Mouse (Mus musculus): ENCODE results near the gene Olfr1222. TPM values are rescaled to one million over a fixed set of nuclear protein-coding genes. Genes with fewer than 3 reads are reported as not detected.
"Not testable (repeated sequence)": the region's sequence is repeated elsewhere in the genome, so short reads cannot be mapped to it uniquely, and the experiment has no call there.

The Olfr1222 gene
- not detected in 2 replicates for polyA plus RNA-seq (2015; fragmentation: Nextera tagmentation; extraction: Ambion mirVana)

- DNase-seq (ENCODE audit: low spot score): no peak
- no peaks in the 10 kb centered on the region for H3K4me1 ChIP-seq (replicated peaks; ENCODE audit: control insufficient read depth, insufficient read depth)
- H3K4me3 ChIP-seq (ENCODE audit: low read depth, low read length): no peak within 1 kb of the TSS
- TF ChIP-seq EP300 (optimal IDR thresholded peaks at IDR 0.05): no peak
- TF ChIP-seq CTCF (IDR thresholded peaks at IDR 0.05; ENCODE audit: low read depth): no peak
- no peak within 1 kb of the TSS for H3K4me2 ChIP-seq (replicated peaks; ENCODE audit: low read depth)
- no peaks in the 10 kb centered on the region for H3K9me3 ChIP-seq (ENCODE audit: control insufficient read depth, low read length)
- no peak for ATAC-seq (ENCODE audit: low FRiP score, low TSS enrichment)
- H3K9ac ChIP-seq (ENCODE audit: low read length): no peak within 1 kb of the TSS
- 60% methylated on average over 3 of the region's 3 CpGs for WGBS
- H3K27me3 ChIP-seq (ENCODE audit: control insufficient read depth, insufficient read depth, low read length): no peaks in the 10 kb centered on the region
- no peaks in the 10 kb centered on the region for H3K36me3 ChIP-seq (ENCODE audit: control insufficient read depth, insufficient read depth, low read length)
- H3K27ac ChIP-seq (replicated peaks): no peak within 1 kb of the TSS
Observed at GRCm38 (mm10) chr2:89132954-89133353, at the start of gene Olfr1222. Gene Olfr1222 (minus strand): TSS chr2:89133054.

GRCm38 (mm10) chr2:89174569-89174968 lies 41.7 kb upstream of the Olfr1222 start, which contains the start of gene Olfr1225:
Gene Olfr1225 (minus strand): TSS chr2:89174669.
- Histone ChIP-seq H3K4me3 (ENCODE audit: low read depth, low read length) (no peak within 1 kb of the TSS), H3K4me2 (replicated peaks; ENCODE audit: low read depth) (no peak within 1 kb of the TSS), H3K4me1 (replicated peaks; ENCODE audit: control insufficient read depth, insufficient read depth) (no peaks in the 10 kb centered on the region), H3K27ac (replicated peaks) (no peak within 1 kb of the TSS), H3K27me3 (ENCODE audit: control insufficient read depth, insufficient read depth, low read length) (no peaks in the 10 kb centered on the region), H3K9me3 (ENCODE audit: control insufficient read depth, low read length) (no peaks in the 10 kb centered on the region), H3K36me3 (ENCODE audit: control insufficient read depth, insufficient read depth, low read length) (no peaks in the 10 kb centered on the region), H3K9ac (ENCODE audit: low read length) (no peak within 1 kb of the TSS)
- no peak for TF ChIP-seq CTCF (IDR thresholded peaks at IDR 0.05; ENCODE audit: low read depth)
- no peak for TF ChIP-seq EP300 (optimal IDR thresholded peaks at IDR 0.05)
- 88% methylated on average over 1 of the region's 1 CpGs for WGBS
- ATAC-seq (ENCODE audit: low FRiP score, low TSS enrichment) (no peak), DNase-seq (ENCODE audit: low spot score) (no peak)

- DNase-seq (ENCODE audit: low spot score); H3K9me3 ChIP-seq (ENCODE audit: control insufficient read depth, low read length); H3K27ac ChIP-seq (replicated peaks); H3K27me3 ChIP-seq (ENCODE audit: control insufficient read depth, insufficient read depth, low read length); ATAC-seq (ENCODE audit: low FRiP score, low TSS enrichment); H3K4me1 ChIP-seq (replicated peaks; ENCODE audit: control insufficient read depth, insufficient read depth); H3K4me2 ChIP-seq (replicated peaks; ENCODE audit: low read depth); H3K9ac ChIP-seq (ENCODE audit: low read length); H3K4me3 ChIP-seq (ENCODE audit: low read depth, low read length); H3K36me3 ChIP-seq (ENCODE audit: control insufficient read depth, insufficient read depth, low read length): not testable (repeated sequence)
- 83% methylated on average over 4 of the region's 4 CpGs for WGBS
Observed at GRCm38 (mm10) chr2:89164711-89165110, 31.9 kb upstream of the Olfr1222 start.

- H3K9me3 ChIP-seq (ENCODE audit: control insufficient read depth, low read length); H3K4me3 ChIP-seq (ENCODE audit: low read depth, low read length); ATAC-seq (ENCODE audit: low FRiP score, low TSS enrichment); H3K4me2 ChIP-seq (replicated peaks; ENCODE audit: low read depth); H3K4me1 ChIP-seq (replicated peaks; ENCODE audit: control insufficient read depth, insufficient read depth); H3K27me3 ChIP-seq (ENCODE audit: control insufficient read depth, insufficient read depth, low read length); DNase-seq (ENCODE audit: low spot score); H3K27ac ChIP-seq (replicated peaks); H3K9ac ChIP-seq (ENCODE audit: low read length); H3K36me3 ChIP-seq (ENCODE audit: control insufficient read depth, insufficient read depth, low read length): not testable (repeated sequence)
- 92% methylated on average over 8 of the region's 8 CpGs for WGBS
Observed at GRCm38 (mm10) chr2:89163991-89164390, 31.1 kb upstream of the Olfr1222 start, which contains the start of gene Olfr1224-ps1. Gene Olfr1224-ps1 (minus strand): TSS chr2:89164091.

GRCm38 (mm10) chr2:89151460-89151859 lies 18.6 kb upstream of the Olfr1222 start, which contains the start of gene Olfr1223:
Gene Olfr1223 (minus strand): TSS chr2:89151560.
- no peaks in the 10 kb centered on the region for H3K9me3 ChIP-seq (ENCODE audit: control insufficient read depth, low read length)
- TF ChIP-seq EP300 (optimal IDR thresholded peaks at IDR 0.05): no peak
- TF ChIP-seq CTCF (IDR thresholded peaks at IDR 0.05; ENCODE audit: low read depth): no peak
- H3K36me3 ChIP-seq (ENCODE audit: control insufficient read depth, insufficient read depth, low read length): no peaks in the 10 kb centered on the region
- no peak within 1 kb of the TSS for H3K27ac ChIP-seq (replicated peaks)
- no peaks in the 10 kb centered on the region for H3K4me1 ChIP-seq (replicated peaks; ENCODE audit: control insufficient read depth, insufficient read depth)
- H3K4me3 ChIP-seq (ENCODE audit: low read depth, low read length): no peak within 1 kb of the TSS
- 54% methylated on average over 1 of the region's 1 CpGs for WGBS
- H3K9ac ChIP-seq (ENCODE audit: low read length): no peak within 1 kb of the TSS
- DNase-seq (ENCODE audit: low spot score) (no peak), ATAC-seq (ENCODE audit: low FRiP score, low TSS enrichment) (no peak)
- no peak within 1 kb of the TSS for H3K4me2 ChIP-seq (replicated peaks; ENCODE audit: low read depth)
- no peaks in the 10 kb centered on the region for H3K27me3 ChIP-seq (ENCODE audit: control insufficient read depth, insufficient read depth, low read length)

- Histone ChIP-seq H3K4me2 (replicated peaks; ENCODE audit: low read depth) (no peak within 1 kb of the TSS), H3K9me3 (ENCODE audit: control insufficient read depth, low read length) (no peaks in the 10 kb centered on the region), H3K27me3 (ENCODE audit: control insufficient read depth, insufficient read depth, low read length) (no peaks in the 10 kb centered on the region), H3K4me3 (ENCODE audit: low read depth, low read length) (no peak within 1 kb of the TSS), H3K36me3 (ENCODE audit: control insufficient read depth, insufficient read depth, low read length) (no peaks in the 10 kb centered on the region), H3K9ac (ENCODE audit: low read length) (no peak within 1 kb of the TSS), H3K27ac (replicated peaks) (no peak within 1 kb of the TSS), H3K4me1 (replicated peaks; ENCODE audit: control insufficient read depth, insufficient read depth) (no peaks in the 10 kb centered on the region)
- TF ChIP-seq CTCF (IDR thresholded peaks at IDR 0.05; ENCODE audit: low read depth) (no peak), EP300 (optimal IDR thresholded peaks at IDR 0.05) (no peak)
- ATAC-seq (ENCODE audit: low FRiP score, low TSS enrichment): no peak
- no peak for DNase-seq (ENCODE audit: low spot score)
- WGBS: 77% methylated on average over 2 of the region's 2 CpGs
Observed at GRCm38 (mm10) chr2:89117183-89117582, 15.7 kb downstream of the Olfr1222 start, which contains the start of gene Olfr1221. Gene Olfr1221 (minus strand): TSS chr2:89117283.
